ENCODE assay signal across 22 mouse cellular contexts in the genomic region with DNA sequence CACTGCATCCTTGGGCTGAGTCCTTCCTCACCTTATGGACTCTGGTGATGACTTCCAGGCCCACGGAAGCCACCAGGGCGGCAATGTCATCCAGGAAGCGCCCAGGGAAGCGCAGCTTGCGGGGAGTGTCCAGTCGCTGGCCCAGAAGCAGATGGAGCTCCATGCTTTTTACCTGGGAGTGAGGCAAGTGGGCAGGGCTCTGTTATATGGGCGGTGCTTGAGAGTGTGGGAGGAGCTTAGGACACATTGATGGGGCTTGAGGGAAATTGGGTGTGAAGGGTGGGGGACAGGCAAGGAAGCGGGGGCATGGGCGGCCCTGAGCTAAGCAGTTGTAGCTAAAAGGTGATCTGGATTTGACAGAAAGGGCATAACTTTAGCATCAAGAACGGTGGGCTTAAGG. TPM values are rescaled to one million over a fixed set of nuclear protein-coding genes. Genes with fewer than 3 reads are reported as not detected.
"Had no signal": no experiment of that assay in that cellular context is flagged by ENCODE, and none has a peak within 500 bp of the region (broad histone marks: within the 10 kb centered on the region; RNA-seq: fewer than 3 reads in every experiment).

No protein-coding gene starts in this region.

- H3K4me1 ChIP-seq: midbrain, embryonic 13.5 days; stomach, embryonic 15.5 days had no signal

- H3K27ac ChIP-seq: kidney, embryonic 15.5 days; left cerebral cortex, adult 2 months; liver, embryonic 14.5 days; macrophage; midbrain, embryonic 13.5 days; stomach, embryonic 15.5 days had no signal

- ATAC-seq: liver, postnatal 0 days; lung, postnatal 0 days; midbrain, embryonic 13.5 days had no signal

- H3K9ac ChIP-seq: kidney, embryonic 15.5 days; liver, embryonic 14.5 days; liver, postnatal 0 days; lung, embryonic 14.5 days; midbrain, embryonic 13.5 days; stomach, embryonic 15.5 days had no signal

- DNase-seq: kidney, adult 8-10 months; kidney, postnatal 10 days; kidney, postnatal 36 days; layer of hippocampus, postnatal 36 days; liver, postnatal 0 days; lung, embryonic 14.5 days; right cerebral cortex, postnatal 25 days; spleen, adult 18-20 months; thymus, postnatal 25 days had no signal

- H3K27me3 ChIP-seq: kidney, embryonic 15.5 days; midbrain, embryonic 13.5 days; stomach, embryonic 15.5 days had no signal

- H3K9me3 ChIP-seq: kidney, embryonic 15.5 days; midbrain, embryonic 13.5 days; stomach, embryonic 15.5 days had no signal

- H3K4me3 ChIP-seq: kidney, embryonic 15.5 days; left cerebral cortex, adult 2 months; midbrain, embryonic 13.5 days; stomach, embryonic 15.5 days had no signal

- H3K36me3 ChIP-seq: midbrain, embryonic 13.5 days had no signal

- H3K4me2 ChIP-seq: kidney, embryonic 15.5 days; lung, embryonic 14.5 days; midbrain, embryonic 13.5 days; stomach, embryonic 15.5 days had no signal

RNA-seq across cellular contexts. Expression of a gene that starts 10.9 kb away (rescaled TPM):
- total RNA-seq: layer of hippocampus, adult 8-10 months; layer of hippocampus, postnatal 10 days; layer of hippocampus, postnatal 36 days; left cerebral cortex, adult 2 months; left cerebral cortex, postnatal 10 days; left cerebral cortex, postnatal 36 days; midbrain, postnatal 0 days had no signal
- polyA plus RNA-seq: macrophage; neural tube, embryonic 11.5 days had no signal
